Comparison of ENCODE assay signal across 10 mouse cellular contexts in the genomic region with DNA sequence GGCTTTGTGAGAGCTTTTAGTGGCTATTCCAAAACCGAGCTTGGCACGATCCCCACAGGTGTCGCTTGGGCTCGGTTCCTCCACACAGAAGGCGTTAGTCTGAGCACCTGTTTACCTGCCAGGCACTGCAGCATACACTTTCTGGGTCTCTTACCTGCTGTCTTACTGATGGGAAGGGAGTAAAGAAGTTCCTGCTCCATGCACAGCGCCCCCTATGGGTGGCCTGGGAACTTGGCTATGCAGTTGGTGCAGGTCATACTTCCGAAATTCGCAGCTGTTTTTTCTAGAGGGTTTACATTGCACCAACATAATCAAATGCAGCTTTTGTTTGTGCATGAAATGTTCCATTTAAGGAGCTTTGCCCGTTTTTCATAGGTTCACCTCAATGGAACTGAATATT. TPM values are rescaled to one million over a fixed set of nuclear protein-coding genes. Genes with fewer than 3 reads are reported as not detected.
DNase-seq lines count a peak whose midpoint lies in the region; ATAC-seq and TF ChIP-seq lines count a peak whose summit lies in the region.
"Had no signal": no experiment of that assay in that cellular context is flagged by ENCODE, and none has a peak within 500 bp of the region (broad histone marks: within the 10 kb centered on the region; RNA-seq: fewer than 3 reads in every experiment).

No protein-coding gene starts in this region.

- peaks cover 4% of the 10 kb centered on the region for H3K4me1 ChIP-seq in kidney, embryonic 15.5 days
- H3K4me1 ChIP-seq in E14TG2a.4 (replicated peaks; ENCODE audit: low read depth, low read length): peaks cover 34% of the 10 kb centered on the region

- H3K9ac ChIP-seq in kidney, embryonic 15.5 days: no peak overlapping the region

- H3K4me2 ChIP-seq in kidney, embryonic 15.5 days: no peak overlapping the region

- H3K27ac ChIP-seq in kidney, embryonic 15.5 days: no peak overlapping the region

- intact Hi-C loops in left cerebral cortex, postnatal 14 days (cut with DNase I): no loop called here

- H3K36me3 ChIP-seq in kidney, embryonic 15.5 days: no peaks in the 10 kb centered on the region
- no peaks in the 10 kb centered on the region for H3K36me3 ChIP-seq in E14TG2a.4 (ENCODE audit: insufficient read depth, low read length)

- DNase-seq in kidney, postnatal 10 days: peak; percentile 25
- DNase-seq in R1 (ENCODE audit: low read depth, low spot score): peak; percentile 83
- peak; percentile 9 to 31 for DNase-seq in natural killer cell, adult 2 months (ENCODE audit: low spot score in 2 of 2)
- DNase-seq in left cerebral cortex, postnatal 14 days (ENCODE audit: low spot score in 2 of 2): no peak
- DNase-seq: cerebellum, adult 18-20 months; midbrain, embryonic 14.5 days had no signal

- H3K4me3 ChIP-seq in kidney, embryonic 15.5 days (replicated peaks): no peak overlapping the region
- no peak overlapping the region for H3K4me3 ChIP-seq in E14TG2a.4 (replicated peaks; ENCODE audit: low read length)

- TF ChIP-seq CTCF in E14TG2a.4 (conservative IDR thresholded peaks at IDR 0.05; ENCODE audit: low read length): peak; percentile 100

- no peaks in the 10 kb centered on the region for H3K27me3 ChIP-seq in kidney, embryonic 15.5 days
- H3K27me3 ChIP-seq in E14TG2a.4 (ENCODE audit: insufficient read depth, low read length): no peaks in the 10 kb centered on the region

- WGBS in kidney, embryonic 15.5 days: 56% methylated on average over 9 of the region's 9 CpGs

- no peak for ATAC-seq in kidney, embryonic 15.5 days (replicated peaks; ENCODE audit: low FRiP score)
- ATAC-seq in megakaryocyte-erythroid progenitor cell, adult 5-6 weeks (replicated peaks; ENCODE audit: low FRiP score, low TSS enrichment, poor library complexity, severe bottlenecking): no peak

- no peaks in the 10 kb centered on the region for H3K9me3 ChIP-seq in kidney, embryonic 15.5 days (replicated peaks)
- no peaks in the 10 kb centered on the region for H3K9me3 ChIP-seq in E14TG2a.4 (ENCODE audit: low read length)

RNA-seq across cellular contexts. Expression of gene Smco1, which starts 2.1 kb away (rescaled TPM):
- not detected in 2 replicates for polyA plus RNA-seq in kidney, embryonic 15.5 days (2015; fragmentation: Nextera tagmentation; extraction: Ambion mirVana)
- total RNA-seq in megakaryocyte-erythroid progenitor cell, adult 5-6 weeks (2014; fragmentation: Nextera tagmentation): not detected in 2 replicates
- not detected in 2 replicates for total RNA-seq in megakaryocyte-erythroid progenitor cell, adult 5-6 weeks (2017)
- not detected for total RNA-seq in left cerebral cortex, postnatal 14 days (2021)
- polyA plus RNA-seq: kidney, embryonic 14.5 days; midbrain, embryonic 14.5 days had no signal

RNA-seq across cellular contexts. Expression of gene Rnf168, which starts 3.9 kb away (rescaled TPM):
- 31.2 and 31.5 TPM in 2 replicates for polyA plus RNA-seq in kidney, embryonic 15.5 days (2015; fragmentation: Nextera tagmentation; extraction: Ambion mirVana)
- total RNA-seq in megakaryocyte-erythroid progenitor cell, adult 5-6 weeks (2014; fragmentation: Nextera tagmentation): 23.4 and 23.8 TPM in 2 replicates
- total RNA-seq in megakaryocyte-erythroid progenitor cell, adult 5-6 weeks (2017): 44.0 and 60.6 TPM in 2 replicates
- 10 to 100 TPM; 25.4 to 28.6 TPM for total RNA-seq in left cerebral cortex, postnatal 14 days (2021)

RNA-seq across cellular contexts. Expression of gene Wdr53, which starts 26.3 kb away (rescaled TPM):
- polyA plus RNA-seq in kidney, embryonic 15.5 days (2015; fragmentation: Nextera tagmentation; extraction: Ambion mirVana): 19.3 and 19.5 TPM in 2 replicates
- total RNA-seq in megakaryocyte-erythroid progenitor cell, adult 5-6 weeks (2014; fragmentation: Nextera tagmentation): 11.8 and 17.1 TPM in 2 replicates
- total RNA-seq in megakaryocyte-erythroid progenitor cell, adult 5-6 weeks (2017): 15.9 and 21.6 TPM in 2 replicates
- 10 to 100 TPM; 10.9 to 11.9 TPM for total RNA-seq in left cerebral cortex, postnatal 14 days (2021)

RNA-seq across cellular contexts. Expression of gene Fbxo45, which starts 26.4 kb away (rescaled TPM):
- polyA plus RNA-seq in kidney, embryonic 15.5 days (2015; fragmentation: Nextera tagmentation; extraction: Ambion mirVana): 10.4 and 11.2 TPM in 2 replicates
- total RNA-seq in megakaryocyte-erythroid progenitor cell, adult 5-6 weeks (2014; fragmentation: Nextera tagmentation): 17.3 and 20.0 TPM in 2 replicates
- 19.4 and 26.9 TPM in 2 replicates for total RNA-seq in megakaryocyte-erythroid progenitor cell, adult 5-6 weeks (2017)
- 10 to 100 TPM; 41.4 to 44.7 TPM for total RNA-seq in left cerebral cortex, postnatal 14 days (2021)

RNA-seq across cellular contexts. Expression of gene Ubxn7, which starts 58.7 kb away (rescaled TPM):
- 25.4 and 27.3 TPM in 2 replicates for polyA plus RNA-seq in kidney, embryonic 15.5 days (2015; fragmentation: Nextera tagmentation; extraction: Ambion mirVana)
- total RNA-seq in megakaryocyte-erythroid progenitor cell, adult 5-6 weeks (2014; fragmentation: Nextera tagmentation): 22.2 and 29.3 TPM in 2 replicates
- total RNA-seq in megakaryocyte-erythroid progenitor cell, adult 5-6 weeks (2017): 32.3 and 32.7 TPM in 2 replicates
- total RNA-seq in left cerebral cortex, postnatal 14 days (2021): 10 to 100 TPM; 52.5 to 55.7 TPM

Comparison
In these comparisons a context has a peak if more than half of its experiments do, and no peak if none do; other contexts are left out.
1. DNase-seq: peak in kidney, postnatal 10 days (single experiment), R1 (single experiment) and natural killer cell, adult 2 months (2 of 2); none in left cerebral cortex, postnatal 14 days (0 of 2).